Mouse (Mus musculus): ENCODE measurements around the gene Crhr2. TPM values are rescaled to one million over a fixed set of nuclear protein-coding genes. Genes with fewer than 3 reads are reported as not detected.

The Crhr2 gene
- total RNA-seq, 1 experiment = 0.67 TPM

DNA sequence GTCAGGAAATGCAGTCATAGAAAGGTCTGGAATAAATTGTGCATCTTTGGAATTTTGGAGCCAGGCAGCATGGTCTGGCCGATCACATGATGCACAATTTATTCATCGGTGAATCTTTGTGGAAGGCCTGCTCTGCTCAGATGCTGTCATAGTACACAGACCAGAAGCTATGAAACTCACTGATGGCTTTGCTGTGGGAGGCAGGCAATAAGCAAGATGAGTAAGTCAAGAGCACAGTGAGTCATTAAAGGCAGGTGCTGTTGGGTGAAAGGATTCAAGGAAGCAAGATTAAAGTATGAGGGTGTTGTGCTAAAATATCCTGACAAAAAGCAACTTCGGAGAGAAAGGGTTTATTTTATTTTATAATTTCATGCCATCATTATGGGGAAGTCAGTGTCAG, 19.4 kb upstream of the Crhr2 start:
- no peak overlapping the region for H3K9ac ChIP-seq (ENCODE audit: insufficient read depth, low read depth, low read length, poor library complexity, severe bottlenecking)
- in situ Hi-C loops (cut with MboI; ENCODE audit: low sequenced_read_pairs in 2 of 2, unreplicated experiment in 2 of 2) = no loop called here
- H3K4me3 ChIP-seq (ENCODE audit: insufficient read depth in 1 of 2, low read depth in 1 of 2, low read length in 2 of 2, poor library complexity in 1 of 2, severe bottlenecking in 1 of 2) = no peak overlapping the region
- H3K9me3 ChIP-seq (ENCODE audit: control insufficient read depth, insufficient read depth, low read depth, low read length) = no peaks in the 10 kb centered on the region
- TF ChIP-seq CHD2 (IDR thresholded peaks at IDR 0.05; ENCODE audit: low read depth, low read length) (no peak), MAFK (IDR thresholded peaks at IDR 0.05; ENCODE audit: insufficient read depth, low read depth, low read length) (no peak), ZC3H11A (IDR thresholded peaks at IDR 0.05; ENCODE audit: borderline replicate concordance, low read depth, low read length) (no peak), HCFC1 (IDR thresholded peaks at IDR 0.05; ENCODE audit: borderline replicate concordance, insufficient read depth, low read length) (no peak), ZNF384 (IDR thresholded peaks at IDR 0.05; ENCODE audit: low read depth, low read length) (no peak)
- H3K4me1 ChIP-seq (ENCODE audit: control insufficient read depth in 2 of 2, insufficient read depth in 2 of 2, low read length in 2 of 2, poor library complexity in 1 of 2) = no peaks in the 10 kb centered on the region
- DNase-seq (ENCODE audit: low read depth, low spot score) = no peak
- no peak overlapping the region for H3K27ac ChIP-seq (ENCODE audit: insufficient read depth, low read depth, low read length, poor library complexity, severe bottlenecking)
- no peaks in the 10 kb centered on the region for H3K36me3 ChIP-seq (ENCODE audit: control insufficient read depth, insufficient read depth, low read length, poor library complexity, severe bottlenecking)

DNA sequence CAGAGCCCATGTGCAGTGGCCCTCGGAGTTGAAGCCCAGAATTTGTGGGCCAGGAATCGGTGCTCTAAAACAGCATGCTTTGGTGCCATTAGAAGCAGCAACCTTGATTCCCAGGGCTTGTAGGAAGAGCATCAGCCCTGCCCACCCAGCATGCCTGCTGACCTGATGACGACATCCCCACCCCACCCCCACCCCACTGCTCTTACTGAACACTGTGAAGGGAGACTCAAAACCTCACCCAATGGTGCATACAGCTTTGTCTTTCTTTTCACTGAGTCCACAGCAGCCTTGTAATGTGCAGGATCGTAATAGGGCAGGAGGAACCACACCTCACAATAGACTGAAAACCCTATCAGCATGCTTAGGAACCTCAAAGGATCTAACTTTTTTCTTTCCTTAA, 13.3 kb upstream of the Crhr2 start:
- TF ChIP-seq CHD2 (IDR thresholded peaks at IDR 0.05; ENCODE audit: low read depth, low read length) (no peak), ZC3H11A (IDR thresholded peaks at IDR 0.05; ENCODE audit: borderline replicate concordance, low read depth, low read length) (no peak), HCFC1 (IDR thresholded peaks at IDR 0.05; ENCODE audit: borderline replicate concordance, insufficient read depth, low read length) (no peak), MAFK (IDR thresholded peaks at IDR 0.05; ENCODE audit: insufficient read depth, low read depth, low read length) (no peak), ZNF384 (IDR thresholded peaks at IDR 0.05; ENCODE audit: low read depth, low read length) (no peak)
- Histone ChIP-seq H3K9me3 (ENCODE audit: control insufficient read depth, insufficient read depth, low read depth, low read length) (no peaks in the 10 kb centered on the region), H3K9ac (ENCODE audit: insufficient read depth, low read depth, low read length, poor library complexity, severe bottlenecking) (no peak overlapping the region), H3K4me1 (ENCODE audit: control insufficient read depth in 2 of 2, insufficient read depth in 2 of 2, low read length in 2 of 2, poor library complexity in 1 of 2) (peaks cover 0 to 2% of the 10 kb centered on the region in 2 experiments; a peak in 1 of 4 replicates), H3K4me3 (ENCODE audit: insufficient read depth in 1 of 2, low read depth in 1 of 2, low read length in 2 of 2, poor library complexity in 1 of 2, severe bottlenecking in 1 of 2) (no peak overlapping the region), H3K36me3 (ENCODE audit: control insufficient read depth, insufficient read depth, low read length, poor library complexity, severe bottlenecking) (no peaks in the 10 kb centered on the region), H3K27ac (ENCODE audit: insufficient read depth, low read depth, low read length, poor library complexity, severe bottlenecking) (no peak overlapping the region)
- in situ Hi-C loops (cut with MboI; ENCODE audit: low sequenced_read_pairs in 2 of 2, unreplicated experiment in 2 of 2) = no loop called here
- no peak for DNase-seq (ENCODE audit: low read depth, low spot score)

DNA sequence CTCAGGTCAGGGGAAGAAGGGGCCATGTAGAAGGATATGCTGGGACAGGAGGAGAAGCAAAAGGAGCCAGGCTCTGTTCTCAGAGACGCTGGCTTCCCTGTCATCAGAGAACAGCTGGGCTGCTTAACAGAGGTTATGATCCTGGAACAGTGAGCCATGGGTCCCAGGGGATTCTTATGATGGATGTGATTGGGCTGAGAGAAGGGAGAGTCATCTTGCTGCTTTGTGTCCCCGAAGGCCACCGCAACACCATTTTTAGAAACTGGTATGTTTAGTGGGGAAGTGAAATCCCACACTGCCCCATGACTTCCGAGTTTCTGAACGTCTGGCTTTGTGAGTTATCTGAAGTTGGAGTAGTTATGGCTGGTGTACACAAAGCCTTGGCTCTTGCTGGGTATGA, 12.5 kb upstream of the Crhr2 start:
- no peak overlapping the region for H3K4me3 ChIP-seq (ENCODE audit: insufficient read depth in 1 of 2, low read depth in 1 of 2, low read length in 2 of 2, poor library complexity in 1 of 2, severe bottlenecking in 1 of 2)
- H3K4me1 ChIP-seq (ENCODE audit: control insufficient read depth in 2 of 2, insufficient read depth in 2 of 2, low read length in 2 of 2, poor library complexity in 1 of 2) = peaks cover 0 to 2% of the 10 kb centered on the region in 2 experiments; a peak in 1 of 4 replicates
- TF ChIP-seq ZC3H11A (IDR thresholded peaks at IDR 0.05; ENCODE audit: borderline replicate concordance, low read depth, low read length) = no peak
- TF ChIP-seq ZNF384 (IDR thresholded peaks at IDR 0.05; ENCODE audit: low read depth, low read length) = no peak
- no peak for TF ChIP-seq HCFC1 (IDR thresholded peaks at IDR 0.05; ENCODE audit: borderline replicate concordance, insufficient read depth, low read length)
- TF ChIP-seq MAFK (IDR thresholded peaks at IDR 0.05; ENCODE audit: insufficient read depth, low read depth, low read length) = no peak
- TF ChIP-seq CHD2 (IDR thresholded peaks at IDR 0.05; ENCODE audit: low read depth, low read length) = no peak
- no peaks in the 10 kb centered on the region for H3K9me3 ChIP-seq (ENCODE audit: control insufficient read depth, insufficient read depth, low read depth, low read length)
- DNase-seq (ENCODE audit: low read depth, low spot score) = no peak
- in situ Hi-C loops (cut with MboI; ENCODE audit: low sequenced_read_pairs in 2 of 2, unreplicated experiment in 2 of 2) = no loop called here
- no peak overlapping the region for H3K9ac ChIP-seq (ENCODE audit: insufficient read depth, low read depth, low read length, poor library complexity, severe bottlenecking)
- H3K36me3 ChIP-seq (ENCODE audit: control insufficient read depth, insufficient read depth, low read length, poor library complexity, severe bottlenecking) = no peaks in the 10 kb centered on the region
- no peak overlapping the region for H3K27ac ChIP-seq (ENCODE audit: insufficient read depth, low read depth, low read length, poor library complexity, severe bottlenecking)

DNA sequence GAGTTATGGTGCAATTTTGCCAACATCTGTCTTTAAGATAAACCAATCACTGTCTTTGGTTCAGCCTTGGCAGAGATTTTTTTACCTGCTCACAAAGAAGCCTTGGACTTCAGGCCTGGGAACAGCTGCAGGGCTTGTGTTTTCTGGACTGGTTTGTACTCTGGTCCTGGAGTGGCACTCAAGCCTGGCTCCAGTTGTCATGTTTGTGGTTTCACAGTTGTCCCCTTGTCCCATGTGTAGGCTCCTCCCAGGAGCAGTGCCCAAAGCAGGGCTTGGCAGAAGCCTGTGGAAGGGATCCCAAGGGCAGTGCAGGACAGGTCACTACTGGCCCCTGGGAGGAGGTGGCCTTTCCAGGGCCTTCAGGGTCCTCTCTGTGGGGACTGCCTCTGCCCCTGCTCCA, 5.5 kb upstream of the Crhr2 start:
- in situ Hi-C loops (cut with MboI; ENCODE audit: low sequenced_read_pairs in 2 of 2, unreplicated experiment in 2 of 2) = no loop called here
- Histone ChIP-seq H3K4me1 (ENCODE audit: control insufficient read depth in 2 of 2, insufficient read depth in 2 of 2, low read length in 2 of 2, poor library complexity in 1 of 2) (peaks cover 0 to 2% of the 10 kb centered on the region in 2 experiments; a peak in 2 of 4 replicates), H3K27ac (ENCODE audit: insufficient read depth, low read depth, low read length, poor library complexity, severe bottlenecking) (no peak overlapping the region)

DNA sequence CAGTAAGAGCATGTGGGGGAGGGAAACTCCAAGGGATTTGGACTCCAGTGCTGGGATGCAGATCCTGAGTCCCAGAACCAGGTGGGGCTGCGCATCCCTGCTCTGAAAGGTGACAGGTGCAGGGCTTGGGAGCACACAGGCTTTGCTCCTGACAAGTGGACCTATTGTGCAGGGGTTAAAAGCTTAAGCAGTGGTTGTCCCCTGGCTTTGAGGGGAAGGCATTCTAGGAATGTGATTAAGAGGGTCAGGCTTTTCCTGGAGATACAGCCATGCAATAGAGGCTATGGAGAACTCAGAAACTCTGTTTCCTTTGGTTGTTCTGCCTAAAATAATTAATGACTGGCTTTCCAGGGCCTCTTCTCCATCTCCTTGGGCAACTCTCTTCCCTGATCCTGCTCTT, 609 bp upstream of the Crhr2 start:
- DNase-seq (ENCODE audit: low read depth, low spot score) = no peak
- Histone ChIP-seq H3K4me1 (ENCODE audit: control insufficient read depth in 2 of 2, insufficient read depth in 2 of 2, low read length in 2 of 2, poor library complexity in 1 of 2) (peaks cover 0 to 2% of the 10 kb centered on the region in 2 experiments; a peak in 2 of 4 replicates), H3K9ac (ENCODE audit: insufficient read depth, low read depth, low read length, poor library complexity, severe bottlenecking) (no peak overlapping the region), H3K4me3 (ENCODE audit: insufficient read depth in 1 of 2, low read depth in 1 of 2, low read length in 2 of 2, poor library complexity in 1 of 2, severe bottlenecking in 1 of 2) (no peak overlapping the region), H3K36me3 (ENCODE audit: control insufficient read depth, insufficient read depth, low read length, poor library complexity, severe bottlenecking) (no peaks in the 10 kb centered on the region), H3K27ac (ENCODE audit: insufficient read depth, low read depth, low read length, poor library complexity, severe bottlenecking) (no peak overlapping the region), H3K9me3 (ENCODE audit: control insufficient read depth, insufficient read depth, low read depth, low read length) (no peaks in the 10 kb centered on the region)
- in situ Hi-C loops (cut with MboI; ENCODE audit: low sequenced_read_pairs in 2 of 2, unreplicated experiment in 2 of 2) = no loop called here
- TF ChIP-seq ZNF384 (IDR thresholded peaks at IDR 0.05; ENCODE audit: low read depth, low read length) (no peak), CHD2 (IDR thresholded peaks at IDR 0.05; ENCODE audit: low read depth, low read length) (no peak), HCFC1 (IDR thresholded peaks at IDR 0.05; ENCODE audit: borderline replicate concordance, insufficient read depth, low read length) (no peak), MAFK (IDR thresholded peaks at IDR 0.05; ENCODE audit: insufficient read depth, low read depth, low read length) (no peak), ZC3H11A (IDR thresholded peaks at IDR 0.05; ENCODE audit: borderline replicate concordance, low read depth, low read length) (no peak)

More for the DNA sequence above, 5.5 kb upstream of the Crhr2 start:
- Histone ChIP-seq H3K9ac (ENCODE audit: insufficient read depth, low read depth, low read length, poor library complexity, severe bottlenecking) (no peak overlapping the region), H3K36me3 (ENCODE audit: control insufficient read depth, insufficient read depth, low read length, poor library complexity, severe bottlenecking) (no peaks in the 10 kb centered on the region), H3K9me3 (ENCODE audit: control insufficient read depth, insufficient read depth, low read depth, low read length) (no peaks in the 10 kb centered on the region), H3K4me3 (ENCODE audit: insufficient read depth in 1 of 2, low read depth in 1 of 2, low read length in 2 of 2, poor library complexity in 1 of 2, severe bottlenecking in 1 of 2) (no peak overlapping the region)
- DNase-seq (ENCODE audit: low read depth, low spot score) = no peak
- TF ChIP-seq MAFK (IDR thresholded peaks at IDR 0.05; ENCODE audit: insufficient read depth, low read depth, low read length) = no peak
- no peak for TF ChIP-seq CHD2 (IDR thresholded peaks at IDR 0.05; ENCODE audit: low read depth, low read length)
- TF ChIP-seq ZC3H11A (IDR thresholded peaks at IDR 0.05; ENCODE audit: borderline replicate concordance, low read depth, low read length) = no peak
- no peak for TF ChIP-seq ZNF384 (IDR thresholded peaks at IDR 0.05; ENCODE audit: low read depth, low read length)
- no peak for TF ChIP-seq HCFC1 (IDR thresholded peaks at IDR 0.05; ENCODE audit: borderline replicate concordance, insufficient read depth, low read length)
